Mouse (Mus musculus): ENCODE results near the gene Aldoc.

DNA sequence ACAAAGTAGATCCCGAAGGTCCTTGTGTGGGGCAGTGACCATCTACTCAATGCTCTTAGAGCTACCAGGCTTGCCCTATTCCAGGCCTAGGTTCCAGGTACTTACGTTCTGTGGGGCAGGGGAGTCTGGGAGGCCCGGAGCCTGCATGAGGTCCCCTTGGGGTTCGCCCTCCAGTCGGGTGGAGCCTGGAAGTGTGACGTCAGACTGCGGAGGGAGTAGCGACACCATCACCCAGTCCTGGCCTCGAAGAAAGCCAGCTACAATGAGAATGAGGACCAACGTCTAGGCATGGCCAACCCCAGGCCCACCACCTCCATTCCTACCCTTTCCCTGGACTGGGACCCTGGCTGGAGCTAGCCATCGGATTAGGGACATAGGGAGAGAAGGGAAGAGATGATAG, 48.9 kb downstream of the Aldoc start:
- TF ChIP-seq POLR2A (IDR thresholded peaks at IDR 0.05; ENCODE audit: borderline replicate concordance, insufficient read depth, low read length) (no peak), CTCF (IDR thresholded peaks at IDR 0.05; ENCODE audit: borderline replicate concordance, insufficient read depth, low read depth, low read length) (no peak)
